Mouse (Mus musculus) ovary, adult 18-20 months (tissue): ENCODE measurements around the gene Phactr3.
"Not testable (repeated sequence)": the region's sequence is repeated elsewhere in the genome, so short reads cannot be mapped to it uniquely, and the experiment has no call there.

Experiments
- DNase-seq: peaks from one replicate; pipeline ENCODE4 v3.0.0; 2022; ENCODE audit warnings: low spot score, mixed read lengths

Phactr3 gene

DNA sequence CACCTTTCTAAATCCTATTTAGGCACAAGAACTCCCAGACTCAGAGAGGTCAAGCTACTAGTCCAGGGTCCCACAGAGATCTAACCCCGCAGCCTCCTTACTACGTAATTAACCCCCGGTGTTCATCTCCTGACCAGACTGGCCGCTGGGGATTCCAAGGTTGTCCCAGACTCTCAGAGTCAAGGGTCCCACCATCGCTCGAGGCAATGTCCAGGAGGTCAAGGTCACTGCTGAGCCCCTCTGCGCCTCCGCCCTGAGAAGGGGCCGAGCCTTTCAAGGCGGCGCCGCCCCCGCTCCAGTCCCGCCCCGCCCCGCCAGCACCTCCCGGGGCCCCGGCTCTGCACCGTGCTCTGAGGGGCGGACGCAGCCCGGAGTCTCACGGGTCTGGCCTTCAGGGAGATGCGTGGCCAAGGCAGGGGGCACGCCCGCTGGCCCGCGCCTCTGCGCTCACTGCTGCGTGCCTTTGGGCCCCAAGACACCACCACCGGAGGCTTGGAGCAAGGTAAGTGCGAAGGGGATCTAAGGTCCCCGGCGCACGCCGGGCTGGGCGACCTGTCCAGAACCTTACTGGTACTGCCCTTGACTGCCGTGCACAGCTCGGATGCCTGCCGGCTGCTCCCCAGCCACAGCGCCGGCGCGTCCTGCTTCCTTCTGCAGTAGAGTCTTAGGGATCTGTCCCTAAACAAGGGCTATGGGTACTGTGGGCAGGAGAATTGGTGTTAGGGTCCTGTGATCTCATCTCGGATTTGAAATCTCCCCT is at the start of gene Phactr3:
TSS of gene Phactr3 (plus strand) at position 175 of the 760 bp plus-strand sequence.
- DNase-seq, result no peak

DNA sequence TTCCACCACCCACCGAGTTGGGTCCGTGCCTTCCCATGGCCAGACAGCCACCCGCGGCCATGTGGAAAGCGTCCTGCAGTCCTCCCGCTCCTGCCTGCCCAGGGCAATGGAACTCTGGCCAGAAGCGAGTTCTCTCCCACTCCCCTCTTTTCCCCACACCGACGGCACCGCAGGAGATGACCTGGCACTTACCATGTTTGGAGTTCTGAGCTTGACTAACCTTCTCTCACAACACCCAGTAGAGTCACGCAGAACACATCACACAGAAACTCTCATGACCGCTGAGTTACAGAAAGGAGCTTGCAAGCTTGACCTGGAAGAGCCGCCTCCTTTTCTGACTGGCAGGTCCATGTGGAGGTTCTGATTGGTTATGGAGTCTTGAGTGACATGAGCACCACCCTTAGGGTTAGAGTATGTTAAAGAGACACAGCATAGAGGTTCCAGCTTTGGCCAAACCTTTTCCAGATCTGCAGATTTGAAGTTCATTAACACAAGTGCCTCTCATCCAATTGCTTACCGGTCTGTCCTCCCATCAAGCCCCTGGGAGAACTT is 40.5 kb upstream of the Phactr3 start, which contains the start of gene Zfp931:
TSS of gene Zfp931 (minus strand) at position 311 of the 552 bp plus-strand sequence.
- DNase-seq, result not testable (repeated sequence)

DNA sequence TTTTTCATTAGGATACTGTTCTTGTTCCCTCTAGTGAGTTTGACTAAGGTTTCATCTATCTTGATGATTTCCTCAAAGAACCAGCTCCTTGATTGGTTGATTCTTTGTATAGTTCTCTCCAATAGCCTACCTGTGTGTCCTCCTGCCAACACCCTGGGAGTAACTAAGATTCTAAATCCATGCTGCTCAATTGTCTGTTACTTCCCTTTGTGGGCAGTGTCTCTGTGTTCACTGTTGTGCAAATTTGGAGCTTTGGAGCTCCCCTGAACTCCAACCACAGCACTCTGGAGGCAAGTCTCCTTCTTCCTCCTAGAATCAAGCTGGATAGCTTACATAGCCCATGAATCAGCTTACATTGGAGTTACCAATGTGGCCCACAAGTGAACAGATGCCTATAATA is 29.2 kb upstream of the Phactr3 start:
- no peak for DNase-seq

DNA sequence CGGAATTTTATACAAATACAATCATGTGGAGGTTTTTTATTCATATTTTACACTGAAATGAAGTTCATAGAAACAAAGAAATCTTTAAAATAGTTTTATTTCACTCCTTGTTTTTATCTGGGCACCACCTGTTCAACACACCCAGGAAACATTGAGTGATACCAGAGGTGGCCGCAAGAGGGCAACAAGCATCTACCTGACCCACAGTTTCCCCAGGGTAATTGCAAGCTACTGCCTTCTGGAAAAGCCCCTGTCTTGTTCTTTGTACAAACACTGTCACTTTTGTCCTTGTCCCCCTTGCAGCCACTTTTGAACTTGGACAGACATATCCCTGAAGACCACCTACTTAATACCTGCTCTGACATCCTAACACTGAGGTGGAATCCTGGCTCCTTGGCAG is 20.8 kb upstream of the Phactr3 start:
- no peak for DNase-seq

- DNase-seq, result no peak
These were observed 16.8 kb upstream of the Phactr3 start for GRCm38 (mm10) chr2:178101957-178102356.

DNA sequence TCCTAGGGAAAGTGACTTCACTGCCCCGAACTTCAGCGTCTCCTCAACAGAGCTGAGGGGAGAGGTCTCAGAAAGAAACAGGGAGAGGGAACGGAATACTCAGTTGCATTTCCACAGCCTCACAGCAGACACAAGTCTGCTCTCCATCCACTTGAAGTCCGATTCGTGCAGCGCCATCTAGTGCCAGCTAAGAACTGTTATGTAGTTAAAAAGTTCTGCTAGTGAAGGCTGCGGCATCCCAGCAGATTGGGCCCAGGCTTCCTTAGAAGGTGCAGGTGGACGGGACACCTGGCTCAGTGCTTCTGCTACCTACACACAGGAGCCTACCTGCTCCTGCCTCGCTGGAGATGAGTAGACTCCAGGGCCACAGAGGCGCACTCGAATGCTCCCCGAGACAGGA is 829 bp upstream of the Phactr3 start:
- no peak for DNase-seq

GRCm38 (mm10) chr2:178119561-178120355 is 983 bp downstream of the Phactr3 start:
- no peak for DNase-seq

- no peak for DNase-seq
These were observed 1.5 kb downstream of the Phactr3 start for GRCm38 (mm10) chr2:178120356-178120645.

GRCm38 (mm10) chr2:178120651-178121374 is 2.0 kb downstream of the Phactr3 start:
- DNase-seq, result no peak

DNA sequence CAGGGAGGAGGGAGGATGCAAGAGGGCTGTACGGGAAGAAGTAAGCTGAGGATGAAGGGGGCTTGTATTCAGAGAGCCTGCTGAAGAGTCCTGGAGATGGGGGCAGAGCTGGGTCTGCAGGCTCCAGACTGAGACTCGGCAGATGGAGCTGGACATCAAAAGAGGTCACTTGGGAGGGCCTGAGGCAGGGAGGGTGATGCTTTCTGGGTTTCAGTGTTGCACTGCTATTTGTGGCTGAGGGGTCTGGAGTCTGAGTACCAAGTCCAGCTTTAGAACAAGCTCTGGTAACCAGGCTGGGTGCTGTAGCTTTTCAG is 2.6 kb downstream of the Phactr3 start:
- no peak for DNase-seq

DNA sequence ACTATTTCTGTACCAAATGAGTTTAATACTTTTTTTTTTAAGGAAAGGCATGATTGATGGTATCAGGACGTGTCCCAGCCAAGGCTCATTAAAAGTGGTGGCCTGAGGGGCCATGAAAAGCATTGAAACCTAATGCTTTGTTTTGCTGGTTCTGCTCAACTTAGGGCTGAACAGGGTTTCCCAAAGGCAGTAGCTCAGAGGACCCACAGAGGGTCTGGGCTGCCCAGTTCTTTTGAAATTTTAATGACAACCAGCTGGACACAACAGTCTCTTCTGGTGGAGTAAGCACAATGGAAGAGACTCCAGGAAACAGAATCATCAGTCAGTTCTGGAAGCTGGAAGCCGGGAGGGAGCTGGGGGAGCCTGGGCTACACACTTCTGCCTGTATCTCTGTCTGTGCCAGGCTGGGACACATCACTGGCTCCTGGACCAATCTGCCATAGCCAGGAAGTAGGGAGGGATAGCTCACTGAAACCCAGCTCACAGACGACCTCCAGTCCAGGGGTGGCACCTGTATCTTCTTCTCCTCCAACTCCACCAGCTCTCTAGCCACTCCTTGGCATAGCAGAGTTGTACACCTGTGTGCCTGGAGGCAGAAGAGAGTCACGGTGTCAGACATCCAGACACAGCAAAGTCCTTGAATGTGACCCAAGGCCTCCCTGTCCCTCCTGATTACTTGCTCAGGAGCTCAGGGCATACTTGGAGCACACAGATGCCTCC is 3.3 kb downstream of the Phactr3 start:
- no peak for DNase-seq

- no peak for DNase-seq
These were observed 4.7 kb downstream of the Phactr3 start for GRCm38 (mm10) chr2:178123466-178123865.

- DNase-seq, result no peak
These were observed 6.7 kb downstream of the Phactr3 start for GRCm38 (mm10) chr2:178125427-178125826.

- DNase-seq, result no peak
These were observed 7.5 kb downstream of the Phactr3 start for GRCm38 (mm10) chr2:178126041-178126820.

GRCm38 (mm10) chr2:178128594-178128993 is 9.8 kb downstream of the Phactr3 start:
- no peak for DNase-seq

- no peak for DNase-seq
These were observed 10.4 kb downstream of the Phactr3 start for GRCm38 (mm10) chr2:178129161-178129560.

- no peak for DNase-seq
These were observed 10.9 kb downstream of the Phactr3 start for GRCm38 (mm10) chr2:178129676-178130075.

DNA sequence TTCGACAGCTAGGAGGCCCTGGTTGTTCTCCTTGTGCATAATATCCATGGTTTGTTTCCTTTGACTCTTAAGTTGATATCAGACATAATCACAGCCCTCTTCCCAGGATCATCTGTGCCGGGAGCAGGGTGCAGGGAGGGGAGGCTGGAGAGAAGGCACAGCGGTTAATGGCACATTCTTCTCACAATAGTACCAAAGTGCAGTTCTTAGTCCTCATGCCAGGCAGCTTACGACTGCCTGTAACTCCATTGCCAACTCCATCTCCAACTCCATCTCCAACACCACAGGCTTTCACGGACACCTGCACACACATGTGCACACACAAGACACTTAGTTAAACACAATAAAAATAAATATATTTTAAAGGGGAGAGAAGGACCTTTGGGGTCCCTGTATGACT is 11.8 kb downstream of the Phactr3 start:
- DNase-seq, result no peak

DNA sequence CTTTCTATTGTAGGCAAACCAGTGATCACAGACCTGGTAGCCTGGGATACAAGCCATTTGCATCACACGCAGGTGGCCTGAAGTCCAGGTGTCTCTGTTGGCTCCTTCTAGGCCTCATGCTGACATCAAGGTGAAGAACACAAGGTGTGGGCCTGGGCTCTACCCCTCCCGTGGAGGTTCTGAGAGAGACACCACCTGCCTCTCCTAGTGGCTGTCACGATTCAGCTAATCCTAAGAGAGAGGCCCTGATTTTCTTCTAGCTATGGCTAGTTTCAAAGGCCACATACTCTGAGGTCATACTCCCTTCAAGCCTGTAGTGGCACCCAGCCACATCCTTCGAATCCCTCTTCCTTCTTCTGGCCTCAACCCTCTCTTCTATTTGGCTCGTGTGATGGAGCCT is 12.2 kb downstream of the Phactr3 start:
- no peak for DNase-seq

- DNase-seq, result no peak
These were observed 13.0 kb downstream of the Phactr3 start for GRCm38 (mm10) chr2:178131606-178132365.
